Mouse (Mus musculus) midbrain, embryonic 11.5 days (tissue): Measurements from ENCODE around the gene Thrap3. TPM values are rescaled to one million over a fixed set of nuclear protein-coding genes. Genes with fewer than 3 reads are reported as not detected.

ENCODE experiments used
- ATAC-seq: fragments of 200-750 bp; cut with Nextera tagmentation; 2 replicates; pipeline ENCODE4 v1.8.0; 2017; ENCODE audit warnings: moderate TSS enrichment, moderate library complexity; ENCODE audit not compliant: low FRiP score
- DNase-seq: peaks from one replicate; pipeline ENCODE4 v3.0.0; 2015; ENCODE audit warnings: low spot score; ENCODE audit errors: missing footprints
- H3K27ac ChIP-seq: fragments of 300-500 bp; sonication (generic); 2 replicates; pipeline ENCODE4 v1.5.1; 2014; ENCODE audit warnings: low read depth, low read length
- H3K27me3 ChIP-seq: fragments of 300-500 bp; sonication (generic); 2 replicates; pipeline ENCODE4 v1.6.1; 2014; ENCODE audit warnings: mild to moderate bottlenecking, low read length, moderate library complexity, mixed read lengths; ENCODE audit not compliant: control insufficient read depth, insufficient read depth
- H3K36me3 ChIP-seq: fragments of 300-500 bp; sonication (generic); 2 replicates; pipeline ENCODE4 v1.6.1; 2014; ENCODE audit warnings: mild to moderate bottlenecking, low read length, moderate library complexity, mixed read lengths; ENCODE audit not compliant: control insufficient read depth, insufficient read depth
- H3K4me1 ChIP-seq: fragments of 300-500 bp; sonication (generic); 2 replicates; pipeline ENCODE4 v1.6.1; 2014; ENCODE audit warnings: low read length; ENCODE audit not compliant: control insufficient read depth, insufficient read depth
- H3K4me2 ChIP-seq: fragments of 300-500 bp; sonication (generic); 2 replicates; pipeline ENCODE4 v1.6.1; 2014; ENCODE audit warnings: mild to moderate bottlenecking, moderate library complexity
- H3K4me3 ChIP-seq: fragments of 300-500 bp; sonication (generic); 2 replicates; pipeline ENCODE4 v1.5.1; 2014; ENCODE audit warnings: low read depth, low read length
- H3K9ac ChIP-seq: fragments of 300-500 bp; sonication (generic); 2 replicates; pipeline ENCODE4 v1.6.1; 2014; ENCODE audit warnings: low read length
- H3K9me3 ChIP-seq: fragments of 300-500 bp; sonication (generic); 2 replicates; pipeline ENCODE4 v1.6.1; 2016; ENCODE audit warnings: low read length; ENCODE audit not compliant: control insufficient read depth
- WGBS: fragments of 180-500 bp; shearing (Covaris S2); extraction: QIAGEN DNeasy Blood & Tissue Kit; methylation state at CpG from one replicate; pipeline ENCODE4 v1.1.7; 2014; 5-methylcytosine and 5-hydroxymethylcytosine counted together
- polyA plus RNA-seq: library from polyadenylated mRNA; unstranded; fragments of >200 nt; fragmentation: Nextera tagmentation; extraction: Ambion mirVana; gene quantifications from 2 replicates; pipeline ENCODE4 v1.2.1, GENCODE M21; 2014

Gene Thrap3
- polyA plus RNA-seq, 1 experiment from 2014 or later, result 192 TPM

DNA sequence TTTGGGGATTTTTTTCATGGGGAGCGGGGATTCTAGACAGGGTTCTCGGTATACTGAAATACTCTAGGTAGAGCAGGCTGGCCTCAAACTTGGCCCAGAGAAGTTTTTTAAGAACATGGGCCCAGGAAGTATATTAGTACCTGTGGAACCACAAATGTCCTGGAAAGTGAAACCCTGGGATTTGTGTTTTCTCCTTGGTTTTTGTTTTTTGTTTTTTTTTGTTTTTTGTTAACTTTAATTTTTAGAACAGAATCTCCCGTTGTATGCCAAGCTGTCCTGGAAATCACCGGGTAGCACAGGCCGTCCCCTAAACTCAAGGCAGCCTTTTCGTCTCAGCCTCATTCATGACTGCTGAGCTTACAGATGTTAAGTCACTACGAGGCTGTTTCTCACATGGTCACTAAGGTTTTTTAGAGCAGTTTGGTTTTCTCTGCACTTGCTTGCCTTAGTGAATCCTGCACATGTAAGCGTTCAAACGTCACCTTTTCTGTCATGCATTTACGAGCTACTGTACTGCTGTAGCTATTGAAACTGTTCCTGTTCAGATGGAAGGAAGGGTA is 856 bp upstream of the Thrap3 start:
- ATAC-seq, result no peak
- WGBS, result 78% methylated on average over 10 of the region's 10 CpGs
- peak; percentile 84 for DNase-seq

GRCm38 (mm10) chr4:126201514-126202302 is 852 bp downstream of the Thrap3 start:
- Histone ChIP-seq H3K36me3 (peaks cover 2% of the 10 kb centered on the region; the same call in 1 of the 2 replicates), H3K27me3 (no peaks in the 10 kb centered on the region), H3K9ac (peak overlapping the region; percentile 92), H3K27ac (peak overlapping the region; percentile 92), H3K9me3 (no peaks in the 10 kb centered on the region), H3K4me3 (peak overlapping the region; percentile 83), H3K4me1 (peaks cover 13% of the 10 kb centered on the region), H3K4me2 (peak overlapping the region; percentile 76)
- peak; percentile 93 for DNase-seq
- WGBS, result under 1% methylated on average over 28 of the region's 28 CpGs
- no peak for ATAC-seq

More for the DNA sequence above, 856 bp upstream of the Thrap3 start:
- Histone ChIP-seq H3K36me3 (0 out of 2 replicates have a peak, but pooled peaks cover 2% of the 10 kb centered on the region), H3K27me3 (no peaks in the 10 kb centered on the region), H3K4me1 (peaks cover 13% of the 10 kb centered on the region), H3K4me3 (peak overlapping the region; percentile 83), H3K9me3 (no peaks in the 10 kb centered on the region), H3K4me2 (peak overlapping the region; percentile 76), H3K27ac (peak overlapping the region; percentile 37), H3K9ac (peak overlapping the region; percentile 68)

DNA sequence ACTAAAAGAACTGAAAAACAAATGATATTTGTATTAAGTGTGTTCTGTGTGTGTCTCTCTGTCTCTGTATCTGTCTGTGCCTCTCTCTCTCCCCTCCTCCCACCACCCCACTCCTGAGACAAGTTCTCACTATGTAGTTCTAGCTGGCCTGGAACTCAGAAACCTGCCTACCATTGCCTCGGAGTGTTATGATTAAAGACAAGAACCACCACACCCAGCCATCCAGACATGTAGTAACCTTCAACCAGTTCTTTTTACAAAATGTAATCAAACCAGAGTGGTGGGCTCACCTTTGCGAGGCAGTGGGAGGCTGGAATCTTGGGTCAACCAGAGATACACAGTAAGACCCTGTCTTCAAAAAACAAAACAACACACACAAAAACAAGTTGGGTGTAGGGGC is 1.9 kb downstream of the Thrap3 start:
- Histone ChIP-seq H3K9me3 (no peaks in the 10 kb centered on the region), H3K9ac (peak overlapping the region; percentile 92; the same call in 1 of the 2 replicates), H3K4me2 (peak overlapping the region; percentile 76), H3K27ac (no peak overlapping the region), H3K27me3 (no peaks in the 10 kb centered on the region), H3K4me3 (peak overlapping the region; percentile 83), H3K36me3 (peaks cover 2% of the 10 kb centered on the region; the same call in 1 of the 2 replicates), H3K4me1 (peaks cover 13% of the 10 kb centered on the region)
- WGBS, result 72% methylated on average over 2 of the region's 2 CpGs
- ATAC-seq (no peak), DNase-seq (no peak)

- ATAC-seq, result no peak
- Histone ChIP-seq H3K9ac (no peak overlapping the region), H3K27ac (no peak overlapping the region), H3K4me2 (peak overlapping the region; percentile 76), H3K4me3 (no peak overlapping the region; the same call in 1 of the 2 replicates), H3K9me3 (no peaks in the 10 kb centered on the region), H3K4me1 (peaks cover 13% of the 10 kb centered on the region), H3K36me3 (peaks cover 2% of the 10 kb centered on the region; the same call in 1 of the 2 replicates), H3K27me3 (no peaks in the 10 kb centered on the region)
- WGBS, result 83% methylated on average over 1 of the region's 1 CpGs
- no peak for DNase-seq
Measured at GRCm38 (mm10) chr4:126200036-126200435, 2.5 kb downstream of the Thrap3 start.

DNA sequence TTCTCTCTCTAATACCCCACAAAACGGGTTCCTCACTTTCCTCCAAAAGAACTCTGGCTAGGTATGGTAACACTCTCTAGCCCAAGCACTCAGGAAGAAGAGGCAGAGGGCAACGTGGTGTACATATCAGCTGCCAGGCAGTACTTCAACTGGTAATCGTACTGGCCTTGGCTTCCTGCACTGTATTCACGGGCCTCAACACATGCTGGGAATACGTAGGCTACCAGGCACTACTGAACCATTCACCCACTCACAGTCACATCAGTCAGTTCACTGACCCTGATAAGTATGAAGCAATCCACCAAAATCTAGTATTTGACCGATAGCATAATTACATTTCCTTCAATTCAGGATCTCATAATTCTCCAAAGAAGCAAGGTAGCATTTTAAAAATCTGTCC is 3.0 kb downstream of the Thrap3 start:
- no peak overlapping the region for H3K9ac ChIP-seq
- DNase-seq (no peak), ATAC-seq (no peak)
- H3K4me3 ChIP-seq, result no peak overlapping the region
- peaks cover 13% of the 10 kb centered on the region for H3K4me1 ChIP-seq
- no peaks in the 10 kb centered on the region for H3K9me3 ChIP-seq
- 87% methylated on average over 6 of the region's 6 CpGs for WGBS
- no peaks in the 10 kb centered on the region for H3K27me3 ChIP-seq
- peaks cover 2% of the 10 kb centered on the region; the same call in 1 of the 2 replicates for H3K36me3 ChIP-seq
- no peak overlapping the region for H3K27ac ChIP-seq
- no peak overlapping the region for H3K4me2 ChIP-seq

DNA sequence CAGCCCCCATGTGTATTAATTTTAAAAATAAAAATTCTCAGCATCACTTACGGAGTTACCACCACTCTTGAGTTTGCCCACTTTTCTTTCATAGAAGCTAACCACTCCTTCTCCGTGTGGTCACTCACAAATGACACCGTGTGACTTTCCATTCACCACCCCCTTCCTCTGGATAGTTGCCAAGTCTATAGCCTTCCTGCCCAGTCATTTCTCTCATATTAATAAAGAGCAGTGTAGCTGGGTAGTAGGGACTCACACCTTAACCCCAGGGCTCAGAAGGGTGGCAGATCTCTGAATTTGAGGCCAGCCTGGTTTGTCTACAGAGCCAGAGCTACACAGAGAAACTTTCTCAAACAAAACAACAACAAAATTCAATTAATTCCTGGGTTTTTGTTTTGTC is 5.1 kb downstream of the Thrap3 start:
- H3K4me2 ChIP-seq, result no peak overlapping the region
- WGBS, result 93% methylated on average over 3 of the region's 3 CpGs
- peaks cover 6% of the 10 kb centered on the region for H3K36me3 ChIP-seq
- H3K4me1 ChIP-seq, result peaks cover 13% of the 10 kb centered on the region
- H3K9me3 ChIP-seq, result no peaks in the 10 kb centered on the region
- no peak overlapping the region for H3K9ac ChIP-seq
- no peak overlapping the region for H3K4me3 ChIP-seq
- DNase-seq (no peak), ATAC-seq (no peak)
- H3K27ac ChIP-seq, result no peak overlapping the region
- H3K27me3 ChIP-seq, result no peaks in the 10 kb centered on the region

DNA sequence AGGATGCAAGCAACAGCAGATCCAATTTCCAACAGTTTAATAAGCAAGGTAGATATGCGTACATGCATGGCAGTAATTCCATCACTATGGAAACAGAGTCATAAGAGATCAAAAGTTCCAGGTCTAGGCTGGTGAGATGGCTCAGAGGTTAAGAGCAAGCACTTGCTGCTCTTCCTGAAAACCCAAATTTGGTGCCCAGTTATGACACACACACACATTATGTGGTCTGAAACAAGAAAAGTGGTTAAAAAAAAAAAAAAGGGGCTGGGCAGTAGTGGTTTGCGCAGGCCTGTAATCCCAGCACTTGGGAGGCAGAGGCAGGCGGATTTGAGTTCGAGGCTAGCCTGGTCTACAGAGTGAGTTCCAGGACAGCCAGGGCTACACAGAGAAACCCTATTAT is 7.6 kb downstream of the Thrap3 start:
- WGBS, result 94% methylated on average over 4 of the region's 4 CpGs
- H3K36me3 ChIP-seq, result peaks cover 4% of the 10 kb centered on the region
- H3K9ac ChIP-seq, result no peak overlapping the region
- no peaks in the 10 kb centered on the region for H3K27me3 ChIP-seq
- DNase-seq (no peak), ATAC-seq (no peak)
- no peak overlapping the region for H3K4me2 ChIP-seq
- H3K9me3 ChIP-seq, result no peaks in the 10 kb centered on the region
- H3K4me3 ChIP-seq, result no peak overlapping the region
- no peak overlapping the region for H3K27ac ChIP-seq
- peaks cover 1% of the 10 kb centered on the region; the same call in 1 of the 2 replicates for H3K4me1 ChIP-seq

DNA sequence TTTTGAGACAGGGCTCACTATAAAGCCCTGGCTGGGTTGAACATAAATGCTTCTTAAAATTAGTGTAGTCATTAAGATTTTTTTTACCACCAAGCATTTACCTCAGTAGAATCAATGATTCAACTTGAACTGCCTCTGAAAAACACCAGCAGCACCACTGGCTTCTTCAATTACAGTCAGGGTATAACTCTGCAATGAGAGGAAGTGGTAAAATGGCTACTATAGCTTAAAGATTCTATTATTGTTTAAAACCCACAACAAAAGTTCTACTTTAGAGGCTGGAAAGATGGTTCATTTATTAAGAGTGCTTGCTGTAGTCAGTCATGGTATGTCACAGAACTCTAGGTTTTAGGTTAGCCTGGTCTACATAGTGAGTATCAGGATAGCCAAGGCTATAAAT is 8.3 kb downstream of the Thrap3 start:
- DNase-seq (no peak), ATAC-seq (no peak)
- Histone ChIP-seq H3K9ac (no peak overlapping the region), H3K4me1 (no peaks in the 10 kb centered on the region), H3K4me3 (no peak overlapping the region), H3K27ac (no peak overlapping the region), H3K27me3 (no peaks in the 10 kb centered on the region), H3K36me3 (peaks cover 4% of the 10 kb centered on the region), H3K9me3 (no peaks in the 10 kb centered on the region), H3K4me2 (no peak overlapping the region)

GRCm38 (mm10) chr4:126190636-126191035 is 11.9 kb downstream of the Thrap3 start:
- Histone ChIP-seq H3K4me2 (no peak overlapping the region), H3K27me3 (no peaks in the 10 kb centered on the region), H3K27ac (no peak overlapping the region), H3K9me3 (no peaks in the 10 kb centered on the region), H3K4me3 (no peak overlapping the region), H3K4me1 (no peaks in the 10 kb centered on the region), H3K9ac (no peak overlapping the region), H3K36me3 (peaks cover 4% of the 10 kb centered on the region)
- DNase-seq (no peak), ATAC-seq (no peak)
- WGBS, result 88% methylated on average over 2 of the region's 2 CpGs
